Mouse (Mus musculus): ENCODE data around the gene Wdr54. TPM values are rescaled to one million over a fixed set of nuclear protein-coding genes. Genes with fewer than 3 reads are reported as not detected.
A peak's percentile ranks its signal among the peaks of the same experiment; 100 is the strongest.

Gene Wdr54
- total and polyA plus RNA-seq, 2 experiments from 2014 or later, result 13.4 to 24.1 TPM

- Histone ChIP-seq H3K9me3 (ENCODE audit: low read length) (no peaks in the 10 kb centered on the region), H3K4me2 (ENCODE audit: low read depth) (no peak overlapping the region), H3K4me1 (ENCODE audit: insufficient read depth) (no peaks in the 10 kb centered on the region), H3K36me3 (ENCODE audit: insufficient read depth) (0 out of 2 replicates have a peak, but pooled peaks cover 2% of the 10 kb centered on the region), H3K4me3 (ENCODE audit: low read depth, low read length) (no peak overlapping the region), H3K27me3 (ENCODE audit: insufficient read depth, low read length) (no peaks in the 10 kb centered on the region), H3K9ac (no peak overlapping the region), H3K27ac (ENCODE audit: low read depth, low read length) (no peak overlapping the region)
- ATAC-seq (no peak), DNase-seq (no peak)
- 54% methylated on average over 7 of the region's 7 CpGs for WGBS
- no peak for TF ChIP-seq CTCF (IDR thresholded peaks at IDR 0.05; ENCODE audit: low read depth)
These were observed 8.9 kb downstream of the Wdr54 start for GRCm38 (mm10) chr6:83147280-83147679.

DNA sequence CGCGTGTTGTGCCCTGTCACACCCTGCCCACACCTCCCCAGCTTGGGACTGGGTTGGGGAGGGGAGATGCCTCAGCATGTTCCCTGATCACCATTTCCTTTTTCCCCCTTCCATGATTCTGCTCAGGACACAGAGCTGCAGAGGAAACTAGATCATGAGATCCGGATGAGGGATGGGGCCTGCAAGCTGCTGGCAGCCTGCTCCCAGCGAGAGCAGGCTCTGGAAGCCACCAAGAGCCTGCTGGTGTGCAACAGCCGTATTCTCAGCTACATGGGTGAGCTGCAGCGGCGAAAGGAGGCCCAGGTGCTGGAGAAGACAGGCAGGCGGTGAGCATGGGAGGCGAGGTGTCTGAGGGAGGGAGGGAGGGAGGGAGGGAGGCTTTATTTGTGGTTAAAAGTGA lies 10.4 kb downstream of the Wdr54 start:
- 76% methylated on average over 9 of the region's 9 CpGs for WGBS
- no peak overlapping the region for H3K27ac ChIP-seq (ENCODE audit: low read depth, low read length)
- H3K27me3 ChIP-seq (ENCODE audit: insufficient read depth, low read length), result peaks cover 4% of the 10 kb centered on the region
- no peak for TF ChIP-seq CTCF (IDR thresholded peaks at IDR 0.05; ENCODE audit: low read depth)
- H3K4me2 ChIP-seq (ENCODE audit: low read depth), result no peak overlapping the region
- H3K4me3 ChIP-seq (ENCODE audit: low read depth, low read length), result no peak overlapping the region
- no peaks in the 10 kb centered on the region for H3K9me3 ChIP-seq (ENCODE audit: low read length)
- no peaks in the 10 kb centered on the region for H3K4me1 ChIP-seq (ENCODE audit: insufficient read depth)
- ATAC-seq (no peak), DNase-seq (no peak)
- no peaks in the 10 kb centered on the region for H3K36me3 ChIP-seq (ENCODE audit: insufficient read depth)
- no peak overlapping the region for H3K9ac ChIP-seq

GRCm38 (mm10) chr6:83145209-83145608 lies 11.0 kb downstream of the Wdr54 start:
- Histone ChIP-seq H3K27me3 (ENCODE audit: insufficient read depth, low read length) (peaks cover 4% of the 10 kb centered on the region), H3K4me2 (ENCODE audit: low read depth) (no peak overlapping the region), H3K36me3 (ENCODE audit: insufficient read depth) (no peaks in the 10 kb centered on the region), H3K9me3 (ENCODE audit: low read length) (no peaks in the 10 kb centered on the region), H3K27ac (ENCODE audit: low read depth, low read length) (no peak overlapping the region), H3K4me3 (ENCODE audit: low read depth, low read length) (no peak overlapping the region), H3K9ac (no peak overlapping the region), H3K4me1 (ENCODE audit: insufficient read depth) (no peaks in the 10 kb centered on the region)
- TF ChIP-seq CTCF (IDR thresholded peaks at IDR 0.05; ENCODE audit: low read depth), result no peak
- ATAC-seq, result no peak
- 88% methylated on average over 2 of the region's 2 CpGs for WGBS
- DNase-seq, result no peak

- Histone ChIP-seq H3K4me2 (ENCODE audit: low read depth) (peak overlapping the region; percentile 66; the same call in 1 of the 2 replicates), H3K4me1 (ENCODE audit: insufficient read depth) (no peaks in the 10 kb centered on the region), H3K9ac (no peak overlapping the region), H3K27me3 (ENCODE audit: insufficient read depth, low read length) (peaks cover 4% of the 10 kb centered on the region), H3K36me3 (ENCODE audit: insufficient read depth) (no peaks in the 10 kb centered on the region), H3K27ac (ENCODE audit: low read depth, low read length) (no peak overlapping the region), H3K9me3 (ENCODE audit: low read length) (no peaks in the 10 kb centered on the region), H3K4me3 (ENCODE audit: low read depth, low read length) (no peak overlapping the region)
- TF ChIP-seq CTCF (IDR thresholded peaks at IDR 0.05; ENCODE audit: low read depth), result no peak
- ATAC-seq (no peak), DNase-seq (no peak)
- 61% methylated on average over 11 of the region's 11 CpGs for WGBS
These were observed 13.3 kb downstream of the Wdr54 start for GRCm38 (mm10) chr6:83142886-83143285.

DNA sequence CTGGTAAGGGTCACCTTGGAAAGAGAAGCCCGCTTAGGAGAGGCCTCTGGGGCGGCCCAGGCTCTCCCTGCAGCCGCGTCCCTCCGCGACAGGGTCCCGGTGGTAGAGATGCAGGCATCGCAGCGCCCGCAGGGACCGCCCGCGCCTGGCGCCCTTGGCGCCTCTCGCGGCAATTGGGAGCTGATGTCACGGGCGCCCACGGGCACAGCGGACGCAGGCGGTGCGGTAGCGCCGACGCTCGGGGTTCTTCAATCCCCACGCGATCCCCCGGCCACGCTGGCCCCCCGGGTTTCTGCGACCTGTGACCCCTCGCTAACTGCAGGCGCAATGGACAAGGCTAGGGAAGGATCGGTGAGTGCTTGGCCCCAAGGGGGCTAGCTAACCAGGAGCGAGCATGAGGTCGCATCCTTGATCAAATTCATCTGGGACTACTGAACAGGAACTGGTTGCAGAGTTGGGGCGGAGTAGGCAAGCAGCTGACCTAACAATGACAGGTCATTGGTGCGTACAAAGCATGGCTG lies 13.9 kb downstream of the Wdr54 start:
- Histone ChIP-seq H3K4me2 (ENCODE audit: low read depth) (peak overlapping the region; percentile 66), H3K27ac (ENCODE audit: low read depth, low read length) (no peak overlapping the region), H3K9me3 (ENCODE audit: low read length) (no peaks in the 10 kb centered on the region), H3K36me3 (ENCODE audit: insufficient read depth) (no peaks in the 10 kb centered on the region), H3K4me1 (ENCODE audit: insufficient read depth) (no peaks in the 10 kb centered on the region), H3K4me3 (ENCODE audit: low read depth, low read length) (peak overlapping the region; percentile 34), H3K27me3 (ENCODE audit: insufficient read depth, low read length) (peaks cover 4% of the 10 kb centered on the region), H3K9ac (peak overlapping the region; percentile 65)
- TF ChIP-seq CTCF (IDR thresholded peaks at IDR 0.05; ENCODE audit: low read depth), result peak; percentile 14; the same call in 1 of the 2 replicates
- DNase-seq, result peak; percentile 68
- ATAC-seq, result peak; percentile 81
- WGBS, result 2% methylated on average over 41 of the region's 41 CpGs

GRCm38 (mm10) chr6:83141636-83142035 lies 14.6 kb downstream of the Wdr54 start:
- DNase-seq (no peak), ATAC-seq (no peak)
- no peaks in the 10 kb centered on the region for H3K9me3 ChIP-seq (ENCODE audit: low read length)
- WGBS, result 30% methylated on average over 4 of the region's 4 CpGs
- peak overlapping the region; percentile 65 for H3K9ac ChIP-seq
- TF ChIP-seq CTCF (IDR thresholded peaks at IDR 0.05; ENCODE audit: low read depth), result no peak
- H3K27me3 ChIP-seq (ENCODE audit: insufficient read depth, low read length), result peaks cover 4% of the 10 kb centered on the region
- H3K36me3 ChIP-seq (ENCODE audit: insufficient read depth), result no peaks in the 10 kb centered on the region
- H3K4me3 ChIP-seq (ENCODE audit: low read depth, low read length), result peak overlapping the region; percentile 34
- no peak overlapping the region for H3K27ac ChIP-seq (ENCODE audit: low read depth, low read length)
- no peaks in the 10 kb centered on the region for H3K4me1 ChIP-seq (ENCODE audit: insufficient read depth)
- peak overlapping the region; percentile 66 for H3K4me2 ChIP-seq (ENCODE audit: low read depth)

DNA sequence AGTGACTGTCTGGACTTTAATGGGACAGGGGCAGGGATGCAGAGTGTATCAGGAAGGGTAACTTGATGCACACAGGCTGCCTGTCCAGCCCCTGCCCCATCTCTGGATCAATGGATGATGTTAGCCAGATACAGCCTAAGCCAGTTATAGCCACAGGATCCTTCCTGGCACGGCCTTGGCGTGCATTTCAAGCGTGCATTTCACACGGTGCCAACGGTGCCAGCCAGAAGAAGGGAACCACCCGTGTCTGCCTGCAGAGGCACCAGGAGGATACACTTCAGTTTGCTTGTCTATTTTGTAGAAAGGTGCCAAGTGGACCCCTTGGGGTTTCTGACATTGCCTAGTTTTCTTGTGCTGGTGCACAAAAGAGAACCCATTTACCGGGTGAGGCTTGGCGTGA lies 16.2 kb downstream of the Wdr54 start:
- Histone ChIP-seq H3K36me3 (ENCODE audit: insufficient read depth) (no peaks in the 10 kb centered on the region), H3K4me1 (ENCODE audit: insufficient read depth) (no peaks in the 10 kb centered on the region), H3K4me2 (ENCODE audit: low read depth) (no peak overlapping the region), H3K27ac (ENCODE audit: low read depth, low read length) (no peak overlapping the region), H3K9ac (no peak overlapping the region), H3K4me3 (ENCODE audit: low read depth, low read length) (no peak overlapping the region), H3K9me3 (ENCODE audit: low read length) (no peaks in the 10 kb centered on the region), H3K27me3 (ENCODE audit: insufficient read depth, low read length) (peaks cover 11% of the 10 kb centered on the region)
- no peak for DNase-seq
- TF ChIP-seq CTCF (IDR thresholded peaks at IDR 0.05; ENCODE audit: low read depth), result no peak
- 80% methylated on average over 8 of the region's 8 CpGs for WGBS
- no peak for ATAC-seq

Measured in forebrain, postnatal 0 days (tissue).